Mouse (Mus musculus): ENCODE results near the gene Slamf7. TPM values are rescaled to one million over a fixed set of nuclear protein-coding genes. Genes with fewer than 3 reads are reported as not detected.

Gene Slamf7
- total RNA-seq, 2 experiments from 2014 or later = not detected

Small RNA genes lying within 50 kb of the gene (microRNA-seq; reads per million reads assigned to microRNA genes)
- gene Mir7683 = 0 reads per million in 2 experiments

Other genes starting within 250 kb of the Slamf7 start
- gene Usf1, start 241.7 kb downstream of the Slamf7 start, total RNA-seq (2021) = 100 to 1,000 TPM; 129 to 135 TPM
- gene Tstd1, start 234.2 kb downstream of the Slamf7 start, total RNA-seq (2021) = 1 to 10 TPM; 2.6 to 2.9 TPM
- gene F11r, start 215.5 kb downstream of the Slamf7 start, total RNA-seq (2021) = 1 to 10 TPM; 6.9 to 7.7 TPM
- 1 to 10 TPM; 7.5 to 8.9 TPM for gene Alyref2, start 149.6 kb downstream of the Slamf7 start, total RNA-seq (2021)
- gene Itln1, start 117.7 kb downstream of the Slamf7 start, total RNA-seq (2021) = not detected
- not detected for gene Cd244a, start 93.8 kb downstream of the Slamf7 start, total RNA-seq (2021)
- not detected for gene Ly9, start 45.6 kb downstream of the Slamf7 start, total RNA-seq (2021)
- gene Cd48, start 29.0 kb upstream of the Slamf7 start, total RNA-seq (2021) = not detected
- under 1 TPM in 1 of 2 experiments, not detected in 1; 0.31 TPM for gene Slamf1, start 114.1 kb upstream of the Slamf7 start, total RNA-seq (2021)
- gene Cd84, start 186.7 kb upstream of the Slamf7 start, total RNA-seq (2021) = 1 to 10 TPM; 2.5 TPM
- under 1 TPM in 1 of 2 experiments, not detected in 1; 0.19 TPM for gene Gm10521, start 242.6 kb upstream of the Slamf7 start, total RNA-seq (2021)